Mouse (Mus musculus): Measurements from ENCODE around the gene Klra9. TPM values are rescaled to one million over a fixed set of nuclear protein-coding genes. Genes with fewer than 3 reads are reported as not detected.
"Not testable (repeated sequence)": the region's sequence is repeated elsewhere in the genome, so short reads cannot be mapped to it uniquely, and the experiment has no call there.

Gene Klra9
- total RNA-seq (2022), result under 1 TPM; 0.29 to 0.45 (median 0.29) TPM

- not testable (repeated sequence) for DNase-seq (ENCODE audit: low spot score in 2 of 2)
Observed at GRCm38 (mm10) chr6:130193012-130193411, at the start of gene Klra9. Klra9 (minus strand) TSS chr6:130193112.

GRCm38 (mm10) chr6:130237536-130237935 lies 44.6 kb upstream of the Klra9 start:
- DNase-seq (ENCODE audit: low spot score in 2 of 2), result no peak

- no peak for DNase-seq (ENCODE audit: low spot score in 2 of 2)
Observed at GRCm38 (mm10) chr6:130236635-130237034, 43.7 kb upstream of the Klra9 start.

GRCm38 (mm10) chr6:130233222-130233621 lies 40.3 kb upstream of the Klra9 start, which contains the start of gene Klra7:
Klra7 (minus strand) TSS chr6:130233322.
- DNase-seq (ENCODE audit: low spot score in 2 of 2), result no peak

- DNase-seq (ENCODE audit: low spot score in 2 of 2), result not testable (repeated sequence)
Observed at GRCm38 (mm10) chr6:130197453-130197852, 4.5 kb upstream of the Klra9 start.

GRCm38 (mm10) chr6:130129798-130130197 lies 63.1 kb downstream of the Klra9 start, which contains the start of gene Klra8:
Klra8 (minus strand) TSS chr6:130129898.
- DNase-seq (ENCODE audit: low spot score in 2 of 2), result not testable (repeated sequence)

Other genes with a start within 250 kb of the Klra9 start
- gene Klra6, start 166.2 kb downstream of the Klra9 start, total RNA-seq (2022), result not detected
- gene Klra4, start 125.8 kb downstream of the Klra9 start, total RNA-seq (2022), result not detected
- gene Klra8, start 63.2 kb downstream of the Klra9 start, total RNA-seq (2022), result under 1 TPM in 1 of 4 experiments, not detected in 3; 0.25 TPM
- gene Klra7, start 40.2 kb upstream of the Klra9 start, total RNA-seq (2022), result not detected
- gene Klra10, start 88.8 kb upstream of the Klra9 start, total RNA-seq (2022), result not detected
- not detected for gene Klra3, start 144.5 kb upstream of the Klra9 start, total RNA-seq (2022)
- not detected for gene Klra1, start 193.8 kb upstream of the Klra9 start, total RNA-seq (2022)

All from gastrocnemius, adult 8-10 months (tissue).